ENCODE assay signal across 9 mouse cellular contexts in genomic region chr10:127509837-127510701, GRCm38 (mm10). TPM values are rescaled to one million over a fixed set of nuclear protein-coding genes. Genes with fewer than 3 reads are reported as not detected.
DNase-seq lines count a peak whose midpoint lies in the region; ATAC-seq and TF ChIP-seq lines count a peak whose summit lies in the region.
"Had no signal": no experiment of that assay in that cellular context is flagged by ENCODE, and none has a peak within 500 bp of the region (broad histone marks: within the 10 kb centered on the region; RNA-seq: fewer than 3 reads in every experiment).

No protein-coding gene starts in this region.

- peaks cover 6% of the 10 kb centered on the region for H3K9me3 ChIP-seq in E14TG2a.4 (ENCODE audit: low read length)
- no peaks in the 10 kb centered on the region for H3K9me3 ChIP-seq in embryonic facial prominence, embryonic 15.5 days (replicated peaks)
- no peaks in the 10 kb centered on the region for H3K9me3 ChIP-seq in liver, embryonic 13.5 days (replicated peaks)

- H3K27me3 ChIP-seq in E14TG2a.4 (ENCODE audit: insufficient read depth, low read length) = peaks cover 73% of the 10 kb centered on the region
- peaks cover 75% of the 10 kb centered on the region for H3K27me3 ChIP-seq in embryonic facial prominence, embryonic 15.5 days
- peaks cover 89% of the 10 kb centered on the region for H3K27me3 ChIP-seq in liver, embryonic 13.5 days

- peaks cover 74% of the 10 kb centered on the region for H3K4me1 ChIP-seq in E14TG2a.4 (replicated peaks; ENCODE audit: low read depth, low read length)
- peaks cover 73% of the 10 kb centered on the region for H3K4me1 ChIP-seq in embryonic facial prominence, embryonic 15.5 days
- peaks cover 50% of the 10 kb centered on the region for H3K4me1 ChIP-seq in liver, embryonic 13.5 days (replicated peaks)

- 11% methylated on average over 17 of the region's 17 CpGs for WGBS in embryonic facial prominence, embryonic 15.5 days
- WGBS in liver, embryonic 13.5 days (ENCODE audit: insufficient replicate concordance) = 10% methylated on average over 17 of the region's 17 CpGs

- no peaks in the 10 kb centered on the region for H3K36me3 ChIP-seq in E14TG2a.4 (ENCODE audit: insufficient read depth, low read length)
- peaks cover 6% of the 10 kb centered on the region for H3K36me3 ChIP-seq in embryonic facial prominence, embryonic 15.5 days
- H3K36me3 ChIP-seq in liver, embryonic 13.5 days = no peaks in the 10 kb centered on the region

- peak overlapping the region; percentile 87 for H3K4me2 ChIP-seq in embryonic facial prominence, embryonic 15.5 days (replicated peaks)
- H3K4me2 ChIP-seq in liver, embryonic 13.5 days = 0 out of 2 replicates have a peak overlapping the region, but pooled peaks have one; percentile 71

- intact Hi-C loops in gastrocnemius, postnatal 14 days (cut with DNase I; ENCODE audit: low total_unique reads) = no loop called here

- no peak for ATAC-seq in embryonic facial prominence, embryonic 15.5 days (ENCODE audit: insufficient number of reproducible peaks, low FRiP score, low TSS enrichment, low read depth)
- ATAC-seq in liver, embryonic 13.5 days (ENCODE audit: low read depth) = no peak
- no peak for ATAC-seq in erythroblast, adult 5-6 weeks (replicated peaks; ENCODE audit: low FRiP score, poor library complexity, severe bottlenecking)

- peak; percentile 3 for DNase-seq in gastrocnemius, postnatal 14 days
- no peak for DNase-seq in gastrocnemius, adult 8-10 months (ENCODE audit: low spot score in 2 of 2)
- DNase-seq in liver, embryonic 13.5 days = no peak
- no peak for DNase-seq in thymus, postnatal 10 days (ENCODE audit: low spot score in 2 of 2)
- DNase-seq in layer of hippocampus, postnatal 25 days (ENCODE audit: extremely low spot score in 1 of 2, low spot score in 1 of 2) = no peak

- no peak for TF ChIP-seq CTCF in E14TG2a.4 (conservative IDR thresholded peaks at IDR 0.05; ENCODE audit: low read length)

- H3K4me3 ChIP-seq in E14TG2a.4 (replicated peaks; ENCODE audit: low read length) = peak overlapping the region; percentile 79
- H3K4me3 ChIP-seq in embryonic facial prominence, embryonic 15.5 days (replicated peaks) = peak overlapping the region; percentile 42; the same call in 1 of the 2 replicates
- H3K4me3 ChIP-seq in liver, embryonic 13.5 days (replicated peaks) = peak overlapping the region; percentile 48

- no peak overlapping the region for H3K27ac ChIP-seq in embryonic facial prominence, embryonic 15.5 days (replicated peaks)
- H3K27ac ChIP-seq in liver, embryonic 13.5 days = no peak overlapping the region

- no peak overlapping the region for H3K9ac ChIP-seq in embryonic facial prominence, embryonic 15.5 days
- no peak overlapping the region for H3K9ac ChIP-seq in liver, embryonic 13.5 days

RNA-seq across cellular contexts. Expression of gene Ndufa4l2, which starts 4.7 kb away (rescaled TPM):
- 10 to 100 TPM; 23.3 to 25.3 TPM for total RNA-seq in gastrocnemius, postnatal 14 days (2021)
- total RNA-seq in gastrocnemius, adult 8-10 months (2022) = 10 to 100 TPM in 1 of 4 experiments, 1 to 10 TPM in 3; 4.6 to 11.1 (median 7.6) TPM
- 272 and 311 TPM in 2 replicates for polyA plus RNA-seq in embryonic facial prominence, embryonic 15.5 days (2015; fragmentation: Nextera tagmentation; extraction: Ambion mirVana)
- polyA plus RNA-seq in liver, embryonic 13.5 days (2015; fragmentation: Nextera tagmentation; extraction: Ambion mirVana) = 1.9 and 2.8 TPM in 2 replicates
- total RNA-seq in erythroblast, adult 5-6 weeks (2015; ENCODE audit: low replicate concordance) = not detected in 2 replicates
- not detected in 2 replicates for total RNA-seq in erythroblast, adult 5-6 weeks (2017; ENCODE audit: low replicate concordance)
- total RNA-seq in layer of hippocampus, postnatal 25 days (2021) = 1 to 10 TPM; 4.1 to 6.7 TPM

RNA-seq across cellular contexts. Expression of gene Stac3, which starts 8.6 kb away (rescaled TPM):
- total RNA-seq in gastrocnemius, postnatal 14 days (2021) = 100 to 1,000 TPM; 315 to 336 TPM
- 100 to 1,000 TPM; 386 to 447 (median 408) TPM for total RNA-seq in gastrocnemius, adult 8-10 months (2022)
- polyA plus RNA-seq in embryonic facial prominence, embryonic 15.5 days (2015; fragmentation: Nextera tagmentation; extraction: Ambion mirVana) = 22.7 and 26.0 TPM in 2 replicates
- polyA plus RNA-seq in liver, embryonic 13.5 days (2015; fragmentation: Nextera tagmentation; extraction: Ambion mirVana) = 0.17 and 0.47 TPM in 2 replicates
- total RNA-seq in erythroblast, adult 5-6 weeks (2015; ENCODE audit: low replicate concordance) = not detected in 2 replicates
- total RNA-seq in erythroblast, adult 5-6 weeks (2017; ENCODE audit: low replicate concordance) = not detected in 2 replicates
- total RNA-seq in layer of hippocampus, postnatal 25 days (2021) = 1 to 10 TPM; 2.4 to 4.6 TPM

RNA-seq across cellular contexts. Expression of gene Shmt2, which starts 12.2 kb away (rescaled TPM):
- total RNA-seq in gastrocnemius, postnatal 14 days (2021) = 10 to 100 TPM; 29.4 to 33.1 TPM
- total RNA-seq in gastrocnemius, adult 8-10 months (2022) = 10 to 100 TPM; 20.3 to 23.0 (median 22.8) TPM
- polyA plus RNA-seq in embryonic facial prominence, embryonic 15.5 days (2015; fragmentation: Nextera tagmentation; extraction: Ambion mirVana) = 106 and 116 TPM in 2 replicates
- 133 and 142 TPM in 2 replicates for polyA plus RNA-seq in liver, embryonic 13.5 days (2015; fragmentation: Nextera tagmentation; extraction: Ambion mirVana)
- total RNA-seq in erythroblast, adult 5-6 weeks (2015; ENCODE audit: low replicate concordance) = 17.9 and 19.9 TPM in 2 replicates
- total RNA-seq in erythroblast, adult 5-6 weeks (2017; ENCODE audit: low replicate concordance) = 12.3 and 18.3 TPM in 2 replicates
- 10 to 100 TPM; 29.5 to 31.8 TPM for total RNA-seq in layer of hippocampus, postnatal 25 days (2021)

RNA-seq across cellular contexts. Expression of gene Nxph4, which starts 24.3 kb away (rescaled TPM):
- 1 to 10 TPM; 1.3 to 1.5 TPM for total RNA-seq in gastrocnemius, postnatal 14 days (2021)
- under 1 TPM in 2 of 4 experiments, not detected in 2; 0.16 to 0.27 TPM for total RNA-seq in gastrocnemius, adult 8-10 months (2022)
- 8.0 and 9.2 TPM in 2 replicates for polyA plus RNA-seq in embryonic facial prominence, embryonic 15.5 days (2015; fragmentation: Nextera tagmentation; extraction: Ambion mirVana)
- 0.13 TPM in 2 replicates for polyA plus RNA-seq in liver, embryonic 13.5 days (2015; fragmentation: Nextera tagmentation; extraction: Ambion mirVana)
- not detected in 2 replicates for total RNA-seq in erythroblast, adult 5-6 weeks (2015; ENCODE audit: low replicate concordance)
- not detected in 2 replicates for total RNA-seq in erythroblast, adult 5-6 weeks (2017; ENCODE audit: low replicate concordance)
- 1 to 10 TPM; 1.9 to 2.1 TPM for total RNA-seq in layer of hippocampus, postnatal 25 days (2021)
- polyA plus RNA-seq: spleen, adult 2 months had no signal

Comparison
In these comparisons a context has a peak if more than half of its experiments do, and no peak if none do; other contexts are left out.
1. RNA of gene Ndufa4l2, which starts 4.7 kb away (total RNA-seq): 23.3 to 25.3 TPM in gastrocnemius, postnatal 14 days, 4.6 to 11.1 TPM in gastrocnemius, adult 8-10 months and 4.1 to 6.7 TPM in layer of hippocampus, postnatal 25 days; not detected in erythroblast, adult 5-6 weeks; every median in the first group is over 4 times any median in the second.
2. RNA of gene Stac3, which starts 8.6 kb away (total RNA-seq): 386 to 447 TPM in gastrocnemius, adult 8-10 months and 315 to 336 TPM in gastrocnemius, postnatal 14 days; 2.4 to 4.6 TPM in layer of hippocampus, postnatal 25 days and not detected in erythroblast, adult 5-6 weeks; every median in the first group is over 10 times any median in the second.
3. Peak in every context shown above with its lines, with median percentiles within 50 percentile points of each other: H3K4me3 ChIP-seq.